Mouse (Mus musculus): Measurements from ENCODE around the gene Irf2bpl. TPM values are rescaled to one million over a fixed set of nuclear protein-coding genes. Genes with fewer than 3 reads are reported as not detected.

Gene Irf2bpl
- total and polyA plus RNA-seq, 3 experiments: 6.9 to 8.0 TPM; not detected in 1

- DNase-seq (ENCODE audit: low read depth, low spot score): no peak
- no peaks in the 10 kb centered on the region for H3K9me3 ChIP-seq (replicated peaks; ENCODE audit: insufficient read depth, low read length)
- no peak overlapping the region for H3K4me3 ChIP-seq (ENCODE audit: control insufficient read depth in 1 of 2, insufficient read depth in 1 of 2, low read depth in 2 of 2, low read length in 2 of 2)
- H3K9ac ChIP-seq (ENCODE audit: control insufficient read depth, low read depth, low read length, poor library complexity, severe bottlenecking): no peak overlapping the region
- TF ChIP-seq RAD21 (IDR thresholded peaks at IDR 0.05; ENCODE audit: low read depth, low read length) (no peak), POLR2AphosphoS5 (IDR thresholded peaks at IDR 0.05; ENCODE audit: borderline replicate concordance, low read depth, low read length) (no peak), ZC3H11A (IDR thresholded peaks at IDR 0.05; ENCODE audit: low read depth, low read length) (no peak), MAX (IDR thresholded peaks at IDR 0.05; ENCODE audit: low read length) (no peak), ELF1 (IDR thresholded peaks at IDR 0.05; ENCODE audit: low read depth, low read length) (no peak), NELFE (IDR thresholded peaks at IDR 0.05; ENCODE audit: low read depth, low read length) (no peak), MYC (IDR thresholded peaks at IDR 0.05; ENCODE audit: low read depth, low read length) (no peak), TCF12 (IDR thresholded peaks at IDR 0.05; ENCODE audit: low read depth, low read length) (no peak), E2F4 (IDR thresholded peaks at IDR 0.05; ENCODE audit: borderline replicate concordance, low read depth, low read length) (no peak), ETS1 (IDR thresholded peaks at IDR 0.05; ENCODE audit: low read depth, low read length) (no peak), CHD2 (IDR thresholded peaks at IDR 0.05; ENCODE audit: low read length) (no peak), KAT2A (conservative IDR thresholded peaks at IDR 0.05; ENCODE audit: low read depth, low read length) (no peak), JUND (IDR thresholded peaks at IDR 0.05; ENCODE audit: low read depth, low read length) (no peak)
- peaks cover 0 to 11% of the 10 kb centered on the region in 2 experiments; a peak in 2 of 4 replicates for H3K36me3 ChIP-seq (ENCODE audit: control insufficient read depth in 1 of 2, insufficient read depth in 2 of 2, low read length in 2 of 2)
- peaks cover 7% of the 10 kb centered on the region; the same call in 1 of the 2 replicates for H3K79me2 ChIP-seq (ENCODE audit: control insufficient read depth, insufficient read depth, low read length, poor library complexity)
- H3K27me3 ChIP-seq (ENCODE audit: control insufficient read depth in 1 of 2, insufficient read depth in 2 of 2, low read length in 2 of 2): no peaks in the 10 kb centered on the region
- no peak overlapping the region for H3K27ac ChIP-seq (ENCODE audit: control insufficient read depth, low read depth, low read length)
- H3K4me1 ChIP-seq (ENCODE audit: control insufficient read depth in 1 of 2, insufficient read depth in 2 of 2, low read length in 2 of 2): peaks cover 2 to 27% of the 10 kb centered on the region in 2 experiments
Measured at GRCm38 (mm10) chr12:86890796-86891301, 6.3 kb upstream of the Irf2bpl start.

- no peak overlapping the region for H3K4me3 ChIP-seq (ENCODE audit: control insufficient read depth in 1 of 2, insufficient read depth in 1 of 2, low read depth in 2 of 2, low read length in 2 of 2)
- H3K4me1 ChIP-seq (ENCODE audit: control insufficient read depth in 1 of 2, insufficient read depth in 2 of 2, low read length in 2 of 2): peaks cover 3 to 29% of the 10 kb centered on the region in 2 experiments
- H3K27me3 ChIP-seq (ENCODE audit: control insufficient read depth in 1 of 2, insufficient read depth in 2 of 2, low read length in 2 of 2): no peaks in the 10 kb centered on the region
- H3K27ac ChIP-seq (ENCODE audit: control insufficient read depth, low read depth, low read length): no peak overlapping the region
- H3K79me2 ChIP-seq (ENCODE audit: control insufficient read depth, insufficient read depth, low read length, poor library complexity): peaks cover 7% of the 10 kb centered on the region; the same call in 1 of the 2 replicates
- DNase-seq (ENCODE audit: low read depth, low spot score): no peak
- H3K36me3 ChIP-seq (ENCODE audit: control insufficient read depth in 1 of 2, insufficient read depth in 2 of 2, low read length in 2 of 2): peaks cover 0 to 10% of the 10 kb centered on the region in 2 experiments; a peak in 2 of 4 replicates
- TF ChIP-seq CTCF (IDR thresholded peaks at IDR 0.05 in 2 of 3, conservative IDR thresholded peaks at IDR 0.05 in 1 of 3; ENCODE audit: control insufficient read depth in 1 of 3, insufficient read depth in 1 of 3, low read depth in 2 of 3, low read length in 3 of 3, poor library complexity in 1 of 3, severe bottlenecking in 1 of 3) (peak in 1 of 3 experiments; percentile 17; a peak in 2 of 6 replicates), HCFC1 (IDR thresholded peaks at IDR 0.05; ENCODE audit: low read depth, low read length) (no peak), USF1 (IDR thresholded peaks at IDR 0.05; ENCODE audit: low read depth, low read length) (no peak), MAFK (IDR thresholded peaks at IDR 0.05; ENCODE audit: borderline replicate concordance, low read depth, low read length) (no peak), EP300 (IDR thresholded peaks at IDR 0.05; ENCODE audit: low read depth in 1 of 2, low read length in 2 of 2) (no peak)
- H3K9me3 ChIP-seq (replicated peaks; ENCODE audit: insufficient read depth, low read length): no peaks in the 10 kb centered on the region
- no peak overlapping the region for H3K9ac ChIP-seq (ENCODE audit: control insufficient read depth, low read depth, low read length, poor library complexity, severe bottlenecking)
Measured at GRCm38 (mm10) chr12:86890091-86890720, 5.6 kb upstream of the Irf2bpl start.

Measured in MEL (cell line).